Mouse (Mus musculus): ENCODE data around the gene Olfr632.
"Not testable (repeated sequence)": the region's sequence is repeated elsewhere in the genome, so short reads cannot be mapped to it uniquely, and the experiment has no call there.

Gene Olfr632

DNA sequence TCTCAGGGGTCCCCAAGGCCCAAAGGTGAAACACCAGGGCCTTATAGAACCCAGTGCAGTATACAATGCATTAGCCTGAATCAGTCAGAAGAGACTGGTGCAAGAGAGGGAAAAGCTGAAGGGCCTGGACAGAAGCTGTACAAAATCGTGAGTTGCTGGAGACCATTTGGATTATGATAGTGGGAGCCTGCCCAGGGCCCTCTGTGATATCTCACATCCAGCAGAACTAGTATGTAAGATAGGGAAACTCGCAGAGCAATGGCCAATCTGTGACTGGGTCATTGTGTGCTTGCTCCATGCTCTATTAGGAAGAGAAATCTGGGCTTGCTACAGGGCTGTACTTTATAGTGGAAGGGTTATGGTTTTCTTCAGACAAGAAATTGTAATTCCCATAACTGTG lies at the start of gene Olfr632:
Gene Olfr632 (plus strand): TSS at position 84 of the 400 bp plus-strand sequence.
- no peak for DNase-seq (ENCODE audit: low read depth, low spot score)

DNA sequence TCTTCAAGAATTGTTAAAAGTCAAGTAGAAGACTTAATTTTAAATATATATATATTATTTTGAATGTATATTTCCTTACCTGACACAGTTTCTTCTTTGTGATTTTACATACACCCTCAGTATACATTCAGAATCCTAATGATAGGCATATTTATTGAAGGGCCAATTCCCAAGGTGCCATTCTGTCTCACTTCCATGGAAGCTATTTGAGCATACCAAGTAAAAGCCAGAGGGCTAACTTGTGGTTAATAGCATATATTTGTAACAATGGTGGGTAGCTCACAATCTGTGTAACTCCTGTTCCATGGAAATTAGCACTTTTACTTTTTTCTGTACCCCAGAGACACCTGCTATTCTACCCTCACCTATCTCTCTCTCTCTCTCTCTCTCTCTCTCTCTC lies 48.0 kb upstream of the Olfr632 start, which contains the start of gene Olfr66:
Gene Olfr66 (minus strand): TSS at position 101 of the 400 bp plus-strand sequence.
- DNase-seq (ENCODE audit: low read depth, low spot score) = no peak

DNA sequence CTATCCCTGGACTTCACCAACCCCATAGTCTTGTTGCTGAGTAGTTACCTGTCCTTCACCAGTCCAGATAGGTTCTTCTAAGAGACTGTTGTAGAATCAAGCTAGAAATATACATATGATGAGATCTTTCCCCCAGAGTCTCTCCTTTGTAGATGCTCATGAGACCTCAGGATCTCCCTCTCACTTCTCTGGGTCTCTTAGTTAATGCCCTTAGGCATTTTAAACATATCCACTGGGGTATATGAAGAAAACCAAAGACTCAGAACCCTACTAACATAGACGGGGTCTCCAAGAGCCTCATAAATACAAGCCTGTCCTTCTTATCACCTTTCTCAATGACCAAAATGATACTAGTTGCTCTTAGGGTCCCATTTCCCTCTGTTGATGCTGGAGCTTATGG lies 39.8 kb upstream of the Olfr632 start, which contains the start of gene Olfr64:
Gene Olfr64 (minus strand): TSS at position 101 of the 400 bp plus-strand sequence.
- no peak for DNase-seq (ENCODE audit: low read depth, low spot score)

DNA sequence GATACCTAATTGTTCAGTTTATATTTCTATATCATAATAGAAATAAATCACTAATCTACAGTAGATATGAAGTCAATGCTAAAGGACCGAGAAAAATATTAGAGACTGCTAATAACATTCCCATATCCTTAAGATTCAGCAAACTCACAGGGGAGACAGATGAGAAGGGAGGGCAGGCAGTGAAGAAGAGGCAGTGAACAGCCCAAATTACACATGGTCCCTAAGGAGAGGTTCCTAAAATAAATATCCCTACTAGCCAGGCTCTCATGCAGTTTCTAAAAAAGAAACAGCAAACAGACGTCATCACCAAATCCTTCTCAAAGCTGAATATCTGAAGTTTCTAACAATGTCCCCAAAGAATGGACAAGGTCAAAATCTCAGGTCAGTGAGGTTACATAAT lies 31.0 kb upstream of the Olfr632 start, which contains the start of gene Olfr65:
Gene Olfr65 (plus strand): TSS at position 301 of the 400 bp plus-strand sequence.
- peak; percentile 0 for DNase-seq (ENCODE audit: low read depth, low spot score)

DNA sequence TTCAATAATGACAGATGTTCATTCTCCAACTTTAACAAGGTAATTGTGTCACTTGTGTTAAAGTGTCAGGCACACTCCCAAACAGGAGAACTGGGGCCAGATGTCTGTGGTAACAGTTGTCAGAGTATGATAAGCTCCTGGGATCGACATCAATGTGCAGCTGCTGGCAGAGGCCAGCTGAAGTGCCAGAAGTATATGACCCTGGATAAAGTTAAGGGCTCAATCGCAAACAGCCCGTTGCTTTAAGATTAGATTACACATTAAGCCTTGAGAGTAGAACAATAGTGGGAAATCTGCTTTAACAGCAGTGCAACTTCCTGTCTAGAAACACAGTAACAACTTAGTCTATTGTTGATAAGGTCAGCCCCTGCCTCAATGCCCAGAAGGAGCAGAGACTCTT lies 24.1 kb upstream of the Olfr632 start:
- peak; percentile 3 for DNase-seq (ENCODE audit: low read depth, low spot score)

DNA sequence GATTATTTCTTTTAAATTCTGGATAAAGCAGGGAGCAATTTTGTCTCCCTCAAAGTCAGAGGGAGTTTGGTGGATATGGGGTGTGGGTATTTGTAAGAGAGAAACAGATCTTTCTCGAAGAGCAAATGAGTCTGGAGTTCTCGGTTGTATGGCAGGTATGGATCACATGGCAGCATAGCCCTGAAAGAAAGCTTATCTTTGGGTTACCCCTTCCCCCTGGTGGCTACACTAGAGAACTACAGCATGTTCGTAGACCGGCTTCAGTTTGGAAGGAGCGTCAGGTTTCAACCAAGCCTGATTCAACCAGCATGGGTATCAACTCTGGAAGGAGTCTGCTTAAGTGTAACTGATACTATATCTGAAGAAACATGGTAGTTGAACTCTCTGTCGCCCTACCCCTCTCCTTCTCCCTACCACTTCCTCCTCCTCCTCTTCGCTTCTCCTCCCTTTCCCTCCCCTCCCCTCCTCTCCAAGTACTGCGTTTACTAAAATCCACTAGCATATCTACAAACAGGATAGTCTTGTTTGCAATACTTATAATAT lies 21.1 kb upstream of the Olfr632 start:
- DNase-seq (ENCODE audit: low read depth, low spot score) = no peak

DNA sequence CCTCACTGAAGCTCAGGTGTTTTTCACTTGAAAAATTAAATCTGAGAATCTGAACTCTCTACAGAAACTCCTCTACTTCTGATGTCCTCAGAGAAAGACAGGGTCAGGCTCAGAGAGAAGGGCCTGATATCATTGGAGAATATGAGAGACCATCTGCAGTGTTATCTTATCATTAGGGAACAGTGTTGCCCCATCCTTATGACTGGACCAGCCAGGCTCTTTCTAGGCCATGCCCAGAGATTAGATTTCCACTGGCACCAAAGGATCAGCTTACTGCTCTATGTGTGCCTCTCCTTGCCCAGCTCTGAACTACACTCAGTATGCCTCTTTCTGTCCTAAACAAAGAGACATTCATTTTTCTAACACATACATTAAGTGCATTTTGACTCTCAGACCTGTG lies 18.8 kb upstream of the Olfr632 start:
- no peak for DNase-seq (ENCODE audit: low read depth, low spot score)

DNA sequence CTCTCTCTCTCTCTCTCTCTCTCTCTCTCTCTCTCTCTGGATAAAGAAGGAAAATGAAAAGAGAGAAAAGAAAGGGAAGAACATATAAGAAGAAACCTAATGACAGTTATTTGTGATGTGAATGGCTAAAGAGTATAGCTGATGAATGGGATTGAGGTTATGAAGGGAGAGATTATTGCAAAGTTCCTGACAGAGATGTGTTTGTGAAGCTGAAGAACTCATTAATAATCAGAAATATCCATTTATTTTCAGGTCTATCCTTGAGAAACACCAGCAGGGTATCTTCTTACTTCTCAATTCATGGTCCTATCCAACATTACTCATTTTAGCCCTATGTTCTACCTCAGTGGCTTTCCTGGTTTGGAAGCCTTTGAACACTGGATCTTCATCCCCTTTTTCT lies 5.6 kb upstream of the Olfr632 start, which contains the start of gene Olfr631:
Gene Olfr631 (plus strand): TSS at position 301 of the 400 bp plus-strand sequence.
- DNase-seq (ENCODE audit: low read depth, low spot score) = no peak

DNA sequence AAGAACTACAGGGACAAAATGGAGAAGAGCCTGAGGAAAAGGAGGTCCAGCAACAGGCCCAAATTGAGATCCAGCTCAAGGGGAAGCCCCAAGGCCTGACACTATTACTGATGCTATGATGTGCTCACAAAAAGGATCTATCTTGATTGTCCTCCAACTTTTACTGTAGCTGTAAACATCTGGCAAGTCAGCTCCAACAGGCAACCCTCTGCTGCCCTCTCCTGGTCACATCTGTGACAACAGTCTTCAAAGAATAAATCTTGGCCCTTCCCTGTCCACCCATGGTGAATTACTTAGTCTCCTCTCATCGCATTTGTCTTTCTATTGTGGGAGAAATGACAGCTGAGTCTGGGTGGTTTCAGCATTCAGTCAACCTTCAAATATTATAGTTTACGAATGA lies 8.6 kb downstream of the Olfr632 start:
- DNase-seq (ENCODE audit: low read depth, low spot score) = no peak

DNA sequence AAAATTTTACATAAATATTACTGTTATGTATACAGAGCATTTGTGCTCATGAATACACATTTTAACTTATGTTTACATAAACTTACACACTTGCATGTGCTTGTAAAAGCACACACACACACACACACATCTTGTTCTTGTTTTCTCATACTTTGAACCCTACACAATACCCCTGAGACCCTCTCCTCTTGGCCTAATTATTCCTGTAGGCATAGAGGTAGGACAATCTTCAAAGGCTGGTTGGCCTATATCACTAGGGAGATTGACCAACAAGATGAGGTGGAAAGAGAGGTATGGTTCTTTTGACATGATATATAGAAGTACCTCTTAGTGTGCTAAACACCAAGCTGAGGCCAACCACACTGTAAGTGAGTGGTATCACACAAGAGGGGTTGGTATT lies 10.0 kb downstream of the Olfr632 start, which contains the start of gene Olfr633:
Gene Olfr633 (plus strand): TSS at position 301 of the 400 bp plus-strand sequence.
- no peak for DNase-seq (ENCODE audit: low read depth, low spot score)

DNA sequence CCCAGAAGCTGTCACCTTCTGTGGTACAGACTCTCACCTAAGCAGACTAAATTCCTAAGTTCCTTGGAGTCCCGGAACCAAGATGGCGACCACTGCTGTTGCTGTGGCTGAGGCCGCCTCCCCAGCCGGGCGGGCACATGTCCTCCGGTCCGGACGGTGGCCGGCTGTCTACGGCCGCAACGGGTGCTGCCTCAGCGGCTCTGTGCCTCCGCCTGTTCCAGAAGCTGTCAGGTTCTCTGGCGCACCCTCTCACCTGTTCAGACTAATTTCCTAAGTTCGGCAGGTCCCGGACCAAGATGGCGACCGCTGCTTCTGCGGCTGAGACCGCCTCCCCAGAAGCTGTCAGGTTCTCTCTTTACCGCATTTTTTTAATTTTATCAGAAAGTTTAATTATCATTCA lies 32.7 kb downstream of the Olfr632 start:
- DNase-seq (ENCODE audit: low read depth, low spot score) = not testable (repeated sequence)

DNA sequence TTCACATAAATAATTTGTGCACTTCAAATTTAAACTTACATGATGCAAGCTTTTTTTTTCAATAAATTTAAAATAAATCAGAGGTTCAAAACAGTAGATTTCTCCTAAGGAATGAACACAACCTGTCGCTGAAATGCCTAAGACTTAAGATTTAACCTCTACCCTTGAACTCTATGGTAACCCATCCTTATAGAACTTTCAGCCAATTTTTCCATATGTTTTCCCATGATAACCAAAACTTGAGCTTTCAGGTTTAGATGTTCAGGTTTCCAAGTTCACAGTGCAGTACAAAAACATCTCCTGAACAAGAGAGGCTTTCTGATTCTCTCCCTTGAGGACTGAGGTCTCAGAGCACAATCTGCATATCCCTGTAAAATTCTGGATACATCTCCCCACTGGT lies 36.7 kb downstream of the Olfr632 start, which contains the start of gene Olfr635:
Gene Olfr635 (plus strand): TSS at position 301 of the 400 bp plus-strand sequence.
- no peak for DNase-seq (ENCODE audit: low read depth, low spot score)

DNA sequence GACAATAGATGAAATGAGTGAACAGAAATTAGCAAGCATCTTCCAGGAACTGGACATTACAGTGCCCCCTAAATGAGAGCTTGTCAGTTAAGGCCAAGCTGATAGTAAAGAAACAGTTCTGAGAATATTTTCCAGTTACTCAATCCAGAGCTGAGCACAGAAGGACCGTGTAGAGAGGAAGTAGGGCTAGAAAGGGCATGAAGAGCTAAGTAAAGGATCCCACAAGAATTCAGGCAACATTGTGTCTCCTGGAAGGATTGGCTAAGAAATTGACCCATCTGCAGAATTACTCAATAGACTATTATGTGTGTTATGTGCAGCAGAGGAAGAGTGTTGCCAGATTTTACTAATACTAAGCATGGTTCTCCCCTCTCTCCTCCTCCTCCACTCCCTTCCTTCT lies 37.6 kb downstream of the Olfr632 start:
- no peak for DNase-seq (ENCODE audit: low read depth, low spot score)
